Mouse (Mus musculus): ENCODE results near the gene Tas2r143. TPM values are rescaled to one million over a fixed set of nuclear protein-coding genes. Genes with fewer than 3 reads are reported as not detected.
A peak's percentile ranks its signal among the peaks of the same experiment; 100 is the strongest.

Gene Tas2r143
- total RNA-seq, 2 experiments from 2014 or later: 0.41 TPM; not detected in 1

- peak; percentile 62 for DNase-seq
Measured at GRCm38 (mm10) chr6:42369870-42370269, 30.2 kb upstream of the Tas2r143 start.

- DNase-seq: peak; percentile 56
Measured at GRCm38 (mm10) chr6:42370630-42371363, 29.2 kb upstream of the Tas2r143 start.

GRCm38 (mm10) chr6:42372001-42372400 lies 28.0 kb upstream of the Tas2r143 start:
- DNase-seq: no peak

- DNase-seq: no peak
Measured at GRCm38 (mm10) chr6:42372421-42372815, 27.6 kb upstream of the Tas2r143 start.

- peak; percentile 71 for DNase-seq
Measured at GRCm38 (mm10) chr6:42372816-42373547, 27.1 kb upstream of the Tas2r143 start, which contains the start of gene Epha1. TSS of gene Epha1 (minus strand) at chr6:42373268.

GRCm38 (mm10) chr6:42373669-42374430 lies 26.2 kb upstream of the Tas2r143 start:
- peak; percentile 14 for DNase-seq

GRCm38 (mm10) chr6:42374701-42375100 lies 25.3 kb upstream of the Tas2r143 start:
- peak; percentile 43 for DNase-seq

GRCm38 (mm10) chr6:42375131-42375530 lies 24.9 kb upstream of the Tas2r143 start:
- DNase-seq: peak; percentile 9

- peak; percentile 20 for DNase-seq
Measured at GRCm38 (mm10) chr6:42376016-42376415, 24.0 kb upstream of the Tas2r143 start.

- DNase-seq: no peak
Measured at GRCm38 (mm10) chr6:42376504-42377019, 23.5 kb upstream of the Tas2r143 start.

GRCm38 (mm10) chr6:42377280-42377679 lies 22.8 kb upstream of the Tas2r143 start:
- DNase-seq: no peak

- no peak for DNase-seq
Measured at GRCm38 (mm10) chr6:42379551-42379950, 20.5 kb upstream of the Tas2r143 start.

- DNase-seq: peak; percentile 61
Measured at GRCm38 (mm10) chr6:42380416-42381144, 19.5 kb upstream of the Tas2r143 start.

GRCm38 (mm10) chr6:42381221-42381620 lies 18.8 kb upstream of the Tas2r143 start:
- DNase-seq: no peak

GRCm38 (mm10) chr6:42381916-42382381 lies 18.1 kb upstream of the Tas2r143 start:
- peak; percentile 12 for DNase-seq

- no peak for DNase-seq
Measured at GRCm38 (mm10) chr6:42383360-42383759, 16.7 kb upstream of the Tas2r143 start.

- peak; percentile 10 for DNase-seq
Measured at GRCm38 (mm10) chr6:42385635-42386034, 14.4 kb upstream of the Tas2r143 start.

- DNase-seq: peak; percentile 9
Measured at GRCm38 (mm10) chr6:42391796-42392330, 8.2 kb upstream of the Tas2r143 start.

- peak; percentile 89 for DNase-seq
Measured at GRCm38 (mm10) chr6:42395960-42396809, 3.9 kb upstream of the Tas2r143 start.

GRCm38 (mm10) chr6:42397041-42397657 lies 2.9 kb upstream of the Tas2r143 start:
- DNase-seq: peak; percentile 8

Measured in heart, postnatal 4 days (tissue).